Mouse (Mus musculus): Measurements from ENCODE around the gene Zfp3.

GRCm38 (mm10) chr11:70788972-70789655, 25.1 kb downstream of the Zfp3 start:
- TF ChIP-seq POLR2A (IDR thresholded peaks at IDR 0.05; ENCODE audit: low read depth, low read length) (no peak), CTCF (conservative IDR thresholded peaks at IDR 0.05; ENCODE audit: insufficient read depth, insufficient read length, low read depth, low read length) (no peak)
